Mouse (Mus musculus) limb, embryonic 14.5 days (tissue): ENCODE data around the gene Stk10. TPM values are rescaled to one million over a fixed set of nuclear protein-coding genes. Genes with fewer than 3 reads are reported as not detected.
A peak's percentile ranks its signal among the peaks of the same experiment; 100 is the strongest.

Experiments
- ATAC-seq: fragments of 200-750 bp; cut with Nextera tagmentation; 2 replicates; pipeline ENCODE4 v1.8.0; 2017; ENCODE audit warnings: low read depth, moderate number of reproducible peaks, moderate TSS enrichment; ENCODE audit not compliant: low FRiP score
- DNase-seq: peaks from one replicate; pipeline ENCODE4 v3.0.0-alpha.2; 2015; ENCODE audit warnings: low spot score
- H3K27ac ChIP-seq: fragments of 300-500 bp; sonication (generic); replicated peaks from 2 replicates; pipeline ENCODE4 v1.5.1; 2014; ENCODE audit warnings: low read depth, mild to moderate bottlenecking, low read length, moderate library complexity, mixed read lengths
- H3K27me3 ChIP-seq: fragments of 300-500 bp; sonication (generic); 2 replicates; pipeline ENCODE4 v1.6.1; 2014; ENCODE audit warnings: low read length, mixed read lengths; ENCODE audit not compliant: control insufficient read depth, insufficient read depth
- H3K36me3 ChIP-seq: fragments of 300-500 bp; sonication (generic); 2 replicates; pipeline ENCODE4 v1.6.1; 2014; ENCODE audit warnings: mild to moderate bottlenecking, low read length, moderate library complexity, mixed read lengths; ENCODE audit not compliant: control insufficient read depth, insufficient read depth
- H3K4me1 ChIP-seq: fragments of 300-500 bp; sonication (generic); 2 replicates; pipeline ENCODE4 v1.6.1; 2014; ENCODE audit warnings: antibody characterized with exemption, low read length, mixed read lengths; ENCODE audit not compliant: control insufficient read depth, insufficient read depth
- H3K4me2 ChIP-seq: fragments of 300-500 bp; sonication (generic); replicated peaks from 2 replicates; pipeline ENCODE4 v1.6.1; 2014; ENCODE audit warnings: low read depth, mild to moderate bottlenecking, low read length, moderate library complexity; ENCODE audit not compliant: severe bottlenecking
- H3K4me3 ChIP-seq: fragments of 300-500 bp; sonication (generic); replicated peaks from 2 replicates; pipeline ENCODE4 v1.5.1; 2014; ENCODE audit warnings: low read length
- H3K9ac ChIP-seq: fragments of 300-500 bp; sonication (generic); 2 replicates; pipeline ENCODE4 v1.6.1; 2014; ENCODE audit warnings: mild to moderate bottlenecking, low read depth, low read length, moderate library complexity; ENCODE audit not compliant: severe bottlenecking
- H3K9me3 ChIP-seq: fragments of 300-500 bp; sonication (generic); 2 replicates; pipeline ENCODE4 v1.6.1; 2016; ENCODE audit warnings: low read length; ENCODE audit not compliant: control insufficient read depth
- POLR2A ChIP-seq: fragments of 200-500 bp; IDR thresholded peaks from 2 replicates; pipeline ENCODE4 v1.8.0; 2012; ENCODE audit warnings: inconsistent platforms, mild to moderate bottlenecking, moderate library complexity, borderline replicate concordance; ENCODE audit not compliant: insufficient read depth, insufficient read length; ENCODE audit errors: extremely low read depth
- WGBS: fragments of 180-500 bp; shearing (Covaris S2); extraction: QIAGEN DNeasy Blood & Tissue Kit; methylation state at CpG from one replicate; pipeline ENCODE4 v1.1.7; 2014; 5-methylcytosine and 5-hydroxymethylcytosine counted together
- polyA plus RNA-seq, 2 experiments: library from polyadenylated mRNA; depleted of rRNA in 1 of 2; stranded (reverse) in 1 of 2; unstranded in 1 of 2; fragments of >200 nt; fragmentation: Nextera tagmentation in 1 of 2; extraction: Ambion mirVana in 1 of 2; gene quantifications; 2 replicates each; pipeline versions ENCODE4 v1.2.1 to v1.2.3; 2012 to 2014

The Stk10 gene
- polyA plus RNA-seq, 2 experiments: 1.9 to 7.1 TPM

DNA sequence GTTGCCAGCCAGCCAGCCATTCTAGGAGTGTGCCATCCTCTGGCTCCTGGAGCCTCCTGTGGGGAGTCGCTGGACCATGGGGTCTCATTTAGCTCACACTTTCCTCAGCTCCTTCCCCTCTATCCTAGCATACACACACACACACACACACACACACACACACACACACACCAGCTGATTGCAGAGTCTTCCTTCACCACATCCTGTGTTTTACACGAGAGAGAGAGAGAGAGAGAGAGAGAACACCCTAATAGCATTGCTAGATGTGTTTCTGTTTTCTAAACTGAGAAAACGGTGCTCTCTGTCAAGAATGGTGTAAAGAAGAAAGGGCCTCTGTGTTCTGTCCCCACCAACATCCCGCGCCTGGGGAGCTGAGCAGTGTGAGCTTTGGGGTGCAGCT, 49.7 kb downstream of the Stk10 start:
- WGBS: 68% methylated on average over 5 of the region's 5 CpGs
- Histone ChIP-seq H3K9ac (no peak overlapping the region), H3K27me3 (no peaks in the 10 kb centered on the region), H3K4me3 (no peak overlapping the region), H3K27ac (no peak overlapping the region), H3K9me3 (no peaks in the 10 kb centered on the region), H3K4me1 (peaks cover 2% of the 10 kb centered on the region; the same call in 1 of the 2 replicates), H3K4me2 (no peak overlapping the region), H3K36me3 (no peaks in the 10 kb centered on the region; the same call in 1 of the 2 replicates)
- ATAC-seq (no peak), DNase-seq (no peak)
- no peak for TF ChIP-seq POLR2A

DNA sequence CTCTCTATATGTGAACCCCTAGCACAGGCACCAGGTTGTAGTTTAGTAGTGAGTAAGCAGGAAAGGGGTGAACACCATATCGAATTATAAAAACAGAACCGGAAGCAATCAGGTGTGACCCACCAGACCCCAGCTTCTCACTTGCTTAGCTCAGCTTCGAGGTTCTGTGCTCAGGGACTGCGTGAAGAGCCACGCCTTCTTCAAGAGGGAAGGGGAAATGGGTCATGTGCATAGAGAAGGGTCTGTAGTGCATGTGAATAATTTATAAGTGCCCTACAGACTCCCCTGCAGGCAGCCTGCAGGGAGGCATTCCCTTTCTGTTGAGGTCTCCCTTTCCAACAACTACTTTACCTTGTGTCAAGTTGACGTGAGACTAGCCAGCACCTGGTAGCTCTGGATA, 52.9 kb downstream of the Stk10 start:
- no peaks in the 10 kb centered on the region for H3K9me3 ChIP-seq
- H3K36me3 ChIP-seq: no peaks in the 10 kb centered on the region; the same call in 1 of the 2 replicates
- H3K9ac ChIP-seq: no peak overlapping the region
- no peak overlapping the region for H3K4me2 ChIP-seq
- no peak for TF ChIP-seq POLR2A
- H3K27ac ChIP-seq: no peak overlapping the region
- DNase-seq (no peak), ATAC-seq (no peak)
- 74% methylated on average over 6 of the region's 6 CpGs for WGBS
- H3K4me1 ChIP-seq: peaks cover 5% of the 10 kb centered on the region; the same call in 1 of the 2 replicates
- no peak overlapping the region for H3K4me3 ChIP-seq
- no peaks in the 10 kb centered on the region for H3K27me3 ChIP-seq

DNA sequence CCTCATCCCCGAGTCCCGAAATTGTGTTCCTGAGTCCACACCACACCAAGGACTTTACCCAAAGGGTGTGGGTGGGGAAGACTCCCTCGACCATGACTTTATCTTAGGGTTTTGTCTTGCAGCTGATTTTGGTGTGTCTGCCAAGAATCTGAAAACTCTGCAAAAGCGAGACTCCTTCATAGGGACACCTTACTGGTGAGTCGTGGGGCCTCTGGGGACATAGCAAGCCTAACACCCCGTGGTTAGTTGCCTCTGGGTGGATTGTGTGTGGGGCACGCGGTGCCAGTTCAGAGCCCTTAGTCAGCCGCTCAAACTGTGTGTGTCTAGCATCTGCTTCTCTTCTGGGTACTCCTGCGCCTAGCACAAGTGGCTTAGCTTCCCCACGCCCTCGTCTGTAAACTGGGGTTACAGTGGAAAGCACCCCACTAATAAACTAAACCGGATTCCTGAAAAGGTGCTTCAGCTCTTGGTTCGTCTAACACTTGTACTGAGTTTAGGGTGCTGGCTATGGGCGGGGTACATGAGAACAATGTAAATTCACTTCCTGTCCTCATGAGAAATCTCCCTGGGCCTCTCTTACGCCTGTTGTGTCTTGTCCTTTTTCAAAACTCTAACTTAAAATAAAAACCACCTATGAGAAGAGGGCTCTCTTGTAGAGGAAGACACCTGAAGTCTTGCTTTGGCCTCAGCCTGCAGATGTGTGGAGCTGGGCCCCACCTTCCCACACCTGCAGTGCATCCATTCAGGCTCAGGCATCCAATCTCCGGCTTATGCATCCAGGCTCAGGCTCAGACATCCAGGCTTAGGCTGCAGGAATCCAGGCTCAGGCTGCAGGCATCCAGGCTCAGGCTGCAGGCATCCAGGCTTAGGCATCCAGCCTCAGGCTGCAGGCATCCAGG, 54.3 kb downstream of the Stk10 start:
- WGBS: 64% methylated on average over 17 of the region's 17 CpGs
- DNase-seq: no peak
- Histone ChIP-seq H3K27me3 (no peaks in the 10 kb centered on the region), H3K36me3 (no peaks in the 10 kb centered on the region; the same call in 1 of the 2 replicates), H3K4me3 (no peak overlapping the region), H3K9me3 (no peaks in the 10 kb centered on the region), H3K4me1 (peaks cover 5% of the 10 kb centered on the region; the same call in 1 of the 2 replicates), H3K27ac (no peak overlapping the region), H3K9ac (peak overlapping the region; percentile 28; the same call in 1 of the 2 replicates), H3K4me2 (no peak overlapping the region)
- TF ChIP-seq POLR2A: no peak
- ATAC-seq: no peak

GRCm38 (mm10) chr11:32588090-32588891, 55.2 kb downstream of the Stk10 start:
- no peak overlapping the region for H3K4me3 ChIP-seq
- no peak for TF ChIP-seq POLR2A
- DNase-seq: peak; percentile 53
- peaks cover 5% of the 10 kb centered on the region; the same call in 1 of the 2 replicates for H3K4me1 ChIP-seq
- no peaks in the 10 kb centered on the region; the same call in 1 of the 2 replicates for H3K36me3 ChIP-seq
- no peak overlapping the region for H3K27ac ChIP-seq
- ATAC-seq: peak; percentile 71
- no peak overlapping the region for H3K4me2 ChIP-seq
- H3K9me3 ChIP-seq: no peaks in the 10 kb centered on the region
- H3K27me3 ChIP-seq: no peaks in the 10 kb centered on the region
- H3K9ac ChIP-seq: peak overlapping the region; percentile 28; the same call in 1 of the 2 replicates
- WGBS: 32% methylated on average over 15 of the region's 15 CpGs

- no peaks in the 10 kb centered on the region; the same call in 1 of the 2 replicates for H3K36me3 ChIP-seq
- 78% methylated on average over 11 of the region's 11 CpGs for WGBS
- no peak overlapping the region for H3K9ac ChIP-seq
- ATAC-seq (no peak), DNase-seq (no peak)
- H3K9me3 ChIP-seq: no peaks in the 10 kb centered on the region
- H3K4me2 ChIP-seq: no peak overlapping the region
- H3K4me1 ChIP-seq: peaks cover 5% of the 10 kb centered on the region; the same call in 1 of the 2 replicates
- no peak for TF ChIP-seq POLR2A
- H3K27me3 ChIP-seq: no peaks in the 10 kb centered on the region
- no peak overlapping the region for H3K27ac ChIP-seq
- H3K4me3 ChIP-seq: no peak overlapping the region
Measured at GRCm38 (mm10) chr11:32588892-32589172, 55.7 kb downstream of the Stk10 start.
